Mouse (Mus musculus) liver, adult 2 months (tissue): ENCODE measurements around the gene Ier3. TPM values are rescaled to one million over a fixed set of nuclear protein-coding genes. Genes with fewer than 3 reads are reported as not detected.
"Not testable (repeated sequence)": the region's sequence is repeated elsewhere in the genome, so short reads cannot be mapped to it uniquely, and the experiment has no call there.

Source experiments
- DNase-seq: peaks from one replicate; pipeline ENCODE4 v3.0.0-alpha.2; 2011; ENCODE audit warnings: low read depth, low spot score; ENCODE audit errors: extremely low read depth
- H3K27ac ChIP-seq: fragments of 200-500 bp; replicated peaks from 2 replicates; pipeline ENCODE4 v1.5.1; 2012; ENCODE audit warnings: low read depth, mild to moderate bottlenecking, control low read depth, inconsistent platforms, low read length; ENCODE audit not compliant: insufficient read depth
- H3K27me3 ChIP-seq: fragments of 200-500 bp; 2 replicates; pipeline ENCODE4 v1.6.1; 2012; ENCODE audit warnings: mild to moderate bottlenecking, moderate library complexity, low read length, inconsistent platforms; ENCODE audit not compliant: control insufficient read depth, insufficient read depth
- H3K36me3 ChIP-seq: fragments of 200-500 bp; 2 replicates; pipeline ENCODE4 v1.6.1; 2012; ENCODE audit warnings: low read length, inconsistent platforms; ENCODE audit not compliant: control insufficient read depth, insufficient read depth
- H3K4me1 ChIP-seq: fragments of 200-500 bp; 2 replicates; pipeline ENCODE4 v1.6.1; 2011; ENCODE audit warnings: low read length; ENCODE audit not compliant: control insufficient read depth, insufficient read depth
- H3K4me3 ChIP-seq: fragments of 200-500 bp; 2 replicates; pipeline ENCODE4 v1.5.1; 2011; ENCODE audit warnings: low read depth, mild to moderate bottlenecking, control low read depth, low read length, moderate library complexity; ENCODE audit not compliant: insufficient read depth
- H3K79me2 ChIP-seq: fragments of 200-500 bp; 2 replicates; pipeline ENCODE4 v1.6.1; 2012; ENCODE audit warnings: inconsistent platforms, mild to moderate bottlenecking, low read length, moderate library complexity; ENCODE audit not compliant: control insufficient read depth, insufficient read depth
- H3K9ac ChIP-seq: fragments of 200-500 bp; 2 replicates; pipeline ENCODE4 v1.6.1; 2012; ENCODE audit warnings: low read depth, mild to moderate bottlenecking, control low read depth, inconsistent platforms, low read length
- CTCF ChIP-seq: fragments of 200-500 bp; IDR thresholded peaks from 2 replicates; pipeline ENCODE4 v1.5.1; 2011; ENCODE audit warnings: low read depth, low read length, control low read depth
- POLR2A ChIP-seq: fragments of 200-500 bp; IDR thresholded peaks from 2 replicates; pipeline ENCODE4 v1.6.1; 2011; ENCODE audit warnings: low read length, control low read depth; ENCODE audit not compliant: insufficient read depth; ENCODE audit errors: extremely low read depth
- WGBS: fragments of 180-500 bp; shearing (Covaris S2); methylation state at CpG from one replicate; pipeline ENCODE4 v1.1.7; 2018; 5-methylcytosine and 5-hydroxymethylcytosine counted together
- polyA plus RNA-seq: library from polyadenylated mRNA; depleted of rRNA; stranded (reverse); fragments of >200 nt; gene quantifications from 2 replicates; pipeline ENCODE4 v1.2.3, GENCODE M21; 2012
- total RNA-seq: library from RNA; depleted of rRNA; stranded (reverse); fragments of >200 nt; gene quantifications from 2 replicates; pipeline ENCODE4 v1.2.3, GENCODE M21; 2014

The Ier3 gene
- total and polyA plus RNA-seq, 2 experiments, result 0.92 to 1.6 TPM

GRCm38 (mm10) chr17:35838570-35838969 lies 17.1 kb downstream of the Ier3 start:
- WGBS, result 19% methylated on average over 5 of the region's 5 CpGs
- Histone ChIP-seq H3K4me1 (peaks cover 18% of the 10 kb centered on the region), H3K36me3 (no peaks in the 10 kb centered on the region), H3K4me3 (no peak overlapping the region), H3K27ac (no peak overlapping the region), H3K9ac (no peak overlapping the region), H3K79me2 (no peaks in the 10 kb centered on the region), H3K27me3 (no peaks in the 10 kb centered on the region)
- TF ChIP-seq POLR2A, result no peak
- no peak for TF ChIP-seq CTCF
- DNase-seq, result no peak

GRCm38 (mm10) chr17:35839002-35839401 lies 17.5 kb downstream of the Ier3 start:
- H3K9ac ChIP-seq, H3K36me3 ChIP-seq, H3K4me3 ChIP-seq, H3K27ac ChIP-seq, H3K27me3 ChIP-seq, DNase-seq, H3K79me2 ChIP-seq: not testable (repeated sequence)
- H3K4me1 ChIP-seq, result peaks cover 18% of the 10 kb centered on the region
- WGBS, result 85% methylated on average over 3 of the region's 3 CpGs

GRCm38 (mm10) chr17:35840561-35840960 lies 19.1 kb downstream of the Ier3 start:
- TF ChIP-seq POLR2A (no peak), CTCF (no peak)
- no peaks in the 10 kb centered on the region for H3K27me3 ChIP-seq
- no peaks in the 10 kb centered on the region; the same call in 1 of the 2 replicates for H3K36me3 ChIP-seq
- 50% methylated on average over 14 of the region's 14 CpGs for WGBS
- H3K4me3 ChIP-seq, result peak overlapping the region; percentile 44; the same call in 1 of the 2 replicates
- H3K4me1 ChIP-seq, result peaks cover 11% of the 10 kb centered on the region
- H3K9ac ChIP-seq, result no peak overlapping the region
- no peak for DNase-seq
- no peaks in the 10 kb centered on the region for H3K79me2 ChIP-seq
- H3K27ac ChIP-seq, result no peak overlapping the region

- Histone ChIP-seq H3K79me2 (no peaks in the 10 kb centered on the region), H3K4me1 (peaks cover 6% of the 10 kb centered on the region; the same call in 1 of the 2 replicates), H3K27ac (peak within 1 kb of the TSS; percentile 49), H3K4me3 (peak within 1 kb of the TSS; percentile 56), H3K36me3 (peaks cover 4% of the 10 kb centered on the region; the same call in 1 of the 2 replicates), H3K27me3 (no peaks in the 10 kb centered on the region), H3K9ac (peak within 1 kb of the TSS; percentile 49)
- DNase-seq, result peak; percentile 98
- WGBS, result under 1% methylated on average over 59 of the region's 59 CpGs
- peak; percentile 54; the same call in 1 of the 2 replicates for TF ChIP-seq POLR2A
- TF ChIP-seq CTCF, result no peak; the same call in 1 of the 2 replicates
Measured at GRCm38 (mm10) chr17:35841076-35841950, 19.8 kb downstream of the Ier3 start, which contains the start of gene Mdc1. TSS of gene Mdc1 (plus strand) at chr17:35841515.

DNA sequence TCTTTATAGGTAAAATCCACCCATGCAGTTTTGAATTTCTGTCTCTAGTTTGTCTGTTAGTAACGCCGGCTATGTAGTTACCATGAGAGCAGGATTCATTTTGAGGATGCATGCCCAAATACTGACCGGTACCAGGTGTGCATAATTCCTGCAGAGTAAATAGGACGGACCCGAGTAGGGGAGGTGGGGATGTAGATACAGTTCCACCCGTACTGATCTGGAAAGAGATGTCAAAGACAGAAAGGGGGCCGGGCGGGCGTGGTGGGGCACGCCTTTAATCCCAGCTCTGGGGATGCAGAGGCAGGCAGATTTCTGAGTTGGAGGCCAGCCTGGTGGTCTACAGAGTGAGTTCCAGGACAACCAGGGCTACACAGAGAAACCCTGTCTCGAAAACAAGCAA lies 20.5 kb downstream of the Ier3 start:
- no peak for TF ChIP-seq CTCF
- TF ChIP-seq POLR2A, result no peak
- no peaks in the 10 kb centered on the region for H3K27me3 ChIP-seq
- whole genome bisulfite sequencing, result 19% methylated on average over 11 of the region's 11 CpGs
- H3K79me2 ChIP-seq, result no peaks in the 10 kb centered on the region
- peaks cover 2% of the 10 kb centered on the region; the same call in 1 of the 2 replicates for H3K4me1 ChIP-seq
- H3K36me3 ChIP-seq, result peaks cover 5% of the 10 kb centered on the region; the same call in 1 of the 2 replicates
- DNase-seq, result no peak
- peak overlapping the region; percentile 49; the same call in 1 of the 2 replicates for H3K9ac ChIP-seq
- peak overlapping the region; percentile 56 for H3K4me3 ChIP-seq
- H3K27ac ChIP-seq, result peak overlapping the region; percentile 16; the same call in 1 of the 2 replicates

GRCm38 (mm10) chr17:35843514-35843913 lies 22.0 kb downstream of the Ier3 start:
- no peak for DNase-seq
- H3K4me3 ChIP-seq, result no peak overlapping the region
- H3K36me3 ChIP-seq, result peaks cover 5% of the 10 kb centered on the region
- WGBS, result 89% methylated on average over 3 of the region's 3 CpGs
- no peaks in the 10 kb centered on the region for H3K79me2 ChIP-seq
- peak; percentile 16; the same call in 1 of the 2 replicates for TF ChIP-seq CTCF
- no peak for TF ChIP-seq POLR2A
- no peaks in the 10 kb centered on the region for H3K27me3 ChIP-seq
- H3K9ac ChIP-seq, result no peak overlapping the region
- no peak overlapping the region for H3K27ac ChIP-seq
- peaks cover 2% of the 10 kb centered on the region; the same call in 1 of the 2 replicates for H3K4me1 ChIP-seq
